Mouse (Mus musculus) heart, postnatal 10 days (tissue): ENCODE data around the gene Gspt2. TPM values are rescaled to one million over a fixed set of nuclear protein-coding genes. Genes with fewer than 3 reads are reported as not detected.
"Not testable (repeated sequence)": the region's sequence is repeated elsewhere in the genome, so short reads cannot be mapped to it uniquely, and the experiment has no call there.

ENCODE experiments used
- DNase-seq, 2 experiments: peaks; one replicate each; pipeline ENCODE4 v3.0.0; 2021
- intact Hi-C: fragments of 180-260 bp; cut with DNase I; formaldehyde crosslinking; loops from one replicate; pipeline ENCODE4 v1.15.1; 2025
- total RNA-seq, 2 experiments: library from RNA; stranded (reverse); gene quantifications; 2 replicates each; pipeline ENCODE4 v1.2.3; 2021

Gspt2 gene
- 1 to 10 TPM; 1.2 to 1.4 TPM for total RNA-seq

GRCm38 (mm10) chrX:94635961-94636563 lies at the start of gene Gspt2:
TSS of gene Gspt2 (plus strand) at chrX:94636069.
- intact Hi-C loops: no loop called here
- peak; percentile 13 to 40 for DNase-seq

- intact Hi-C loops: loop anchor here (10.0 kb wide), 1 partner anchor 190 kb away; no protein-coding TSS in a partner anchor
These were observed 10.8 kb upstream of the Gspt2 start for GRCm38 (mm10) chrX:94624835-94625803.

GRCm38 (mm10) chrX:94636911-94637310 lies 1.0 kb downstream of the Gspt2 start:
- intact Hi-C loops: no loop called here
- DNase-seq: no peak

More at GRCm38 (mm10) chrX:94624835-94625803, 10.8 kb upstream of the Gspt2 start:
- DNase-seq: peak; percentile 27 to 38

GRCm38 (mm10) chrX:94648541-94648940 lies 12.7 kb downstream of the Gspt2 start:
- DNase-seq: no peak
- intact Hi-C loops: no loop called here

GRCm38 (mm10) chrX:94657734-94658133 lies 21.9 kb downstream of the Gspt2 start:
- intact Hi-C loops: no loop called here
- no peak for DNase-seq

- DNase-seq: no peak
- intact Hi-C loops: no loop called here
These were observed 34.9 kb downstream of the Gspt2 start for GRCm38 (mm10) chrX:94670814-94671213.

GRCm38 (mm10) chrX:94674977-94675376 lies 39.1 kb downstream of the Gspt2 start:
- intact Hi-C loops: loop anchor here (5.0 kb wide), 1 partner anchor 342 kb away; no protein-coding TSS in a partner anchor
- DNase-seq: peak in 1 of 2 experiments; percentile 54

GRCm38 (mm10) chrX:94681581-94681980 lies 45.7 kb downstream of the Gspt2 start:
- intact Hi-C loops, DNase-seq: not testable (repeated sequence)

- DNase-seq: peak; percentile 2 to 17
These were observed 53.7 kb downstream of the Gspt2 start for GRCm38 (mm10) chrX:94689593-94689992.

More at GRCm38 (mm10) chrX:94689593-94689992, 53.7 kb downstream of the Gspt2 start:
- intact Hi-C loops: not testable (repeated sequence)

Other genes starting within 250 kb of the Gspt2 start
- gene Maged1, start 93.9 kb upstream of the Gspt2 start, total RNA-seq: 100 to 1,000 TPM; 190 to 197 TPM
- gene Zxdb, start 88.5 kb downstream of the Gspt2 start, total RNA-seq: 1 to 10 TPM; 6.2 to 6.9 TPM